Mouse (Mus musculus) olfactory bulb, adult 2 months (tissue): Measurements from ENCODE around the gene Ankrd52.

Experiments used
- CTCF ChIP-seq: fragments of 200-500 bp; IDR thresholded peaks from 2 replicates; pipeline ENCODE4 v1.5.1; 2012; ENCODE audit warnings: low read depth, mild to moderate bottlenecking, low read length, moderate library complexity; ENCODE audit not compliant: insufficient read depth
- POLR2A ChIP-seq: fragments of 200-500 bp; IDR thresholded peaks from 2 replicates; pipeline ENCODE4 v1.6.1; 2012; ENCODE audit warnings: mild to moderate bottlenecking, low read depth, low read length, moderate library complexity; ENCODE audit not compliant: insufficient read depth

GRCm38 (mm10) chr10:128403931-128404330 lies 27.0 kb downstream of the Ankrd52 start:
- TF ChIP-seq CTCF: no peak
- no peak for TF ChIP-seq POLR2A
